Mouse (Mus musculus) liver, adult 2 months (tissue): Measurements from ENCODE around the gene Zfp575. TPM values are rescaled to one million over a fixed set of nuclear protein-coding genes. Genes with fewer than 3 reads are reported as not detected.

Experiments
- DNase-seq: peaks from one replicate; pipeline ENCODE4 v3.0.0-alpha.2; 2011; ENCODE audit warnings: low read depth, low spot score; ENCODE audit errors: extremely low read depth
- H3K27ac ChIP-seq: fragments of 200-500 bp; replicated peaks from 2 replicates; pipeline ENCODE4 v1.5.1; 2012; ENCODE audit warnings: low read depth, mild to moderate bottlenecking, control low read depth, inconsistent platforms, low read length; ENCODE audit not compliant: insufficient read depth
- H3K27me3 ChIP-seq: fragments of 200-500 bp; 2 replicates; pipeline ENCODE4 v1.6.1; 2012; ENCODE audit warnings: mild to moderate bottlenecking, moderate library complexity, low read length, inconsistent platforms; ENCODE audit not compliant: control insufficient read depth, insufficient read depth
- H3K36me3 ChIP-seq: fragments of 200-500 bp; 2 replicates; pipeline ENCODE4 v1.6.1; 2012; ENCODE audit warnings: low read length, inconsistent platforms; ENCODE audit not compliant: control insufficient read depth, insufficient read depth
- H3K4me1 ChIP-seq: fragments of 200-500 bp; 2 replicates; pipeline ENCODE4 v1.6.1; 2011; ENCODE audit warnings: low read length; ENCODE audit not compliant: control insufficient read depth, insufficient read depth
- H3K4me3 ChIP-seq: fragments of 200-500 bp; 2 replicates; pipeline ENCODE4 v1.5.1; 2011; ENCODE audit warnings: low read depth, mild to moderate bottlenecking, control low read depth, low read length, moderate library complexity; ENCODE audit not compliant: insufficient read depth
- H3K79me2 ChIP-seq: fragments of 200-500 bp; 2 replicates; pipeline ENCODE4 v1.6.1; 2012; ENCODE audit warnings: inconsistent platforms, mild to moderate bottlenecking, low read length, moderate library complexity; ENCODE audit not compliant: control insufficient read depth, insufficient read depth
- H3K9ac ChIP-seq: fragments of 200-500 bp; 2 replicates; pipeline ENCODE4 v1.6.1; 2012; ENCODE audit warnings: low read depth, mild to moderate bottlenecking, control low read depth, inconsistent platforms, low read length
- CTCF ChIP-seq: fragments of 200-500 bp; IDR thresholded peaks from 2 replicates; pipeline ENCODE4 v1.5.1; 2011; ENCODE audit warnings: low read depth, low read length, control low read depth
- POLR2A ChIP-seq: fragments of 200-500 bp; IDR thresholded peaks from 2 replicates; pipeline ENCODE4 v1.6.1; 2011; ENCODE audit warnings: low read length, control low read depth; ENCODE audit not compliant: insufficient read depth; ENCODE audit errors: extremely low read depth
- WGBS: fragments of 180-500 bp; shearing (Covaris S2); methylation state at CpG from one replicate; pipeline ENCODE4 v1.1.7; 2018; 5-methylcytosine and 5-hydroxymethylcytosine counted together
- polyA plus RNA-seq: library from polyadenylated mRNA; depleted of rRNA; stranded (reverse); fragments of >200 nt; gene quantifications from 2 replicates; pipeline ENCODE4 v1.2.3, GENCODE M21; 2012
- total RNA-seq: library from RNA; depleted of rRNA; stranded (reverse); fragments of >200 nt; gene quantifications from 2 replicates; pipeline ENCODE4 v1.2.3, GENCODE M21; 2014

The Zfp575 gene
- total and polyA plus RNA-seq, 2 experiments = not detected

GRCm38 (mm10) chr7:24584876-24585275 lies 2.6 kb downstream of the Zfp575 start:
- H3K27me3 ChIP-seq = peaks cover 3% of the 10 kb centered on the region; the same call in 1 of the 2 replicates
- no peak overlapping the region for H3K9ac ChIP-seq
- H3K27ac ChIP-seq = no peak overlapping the region
- WGBS = 90% methylated on average over 6 of the region's 6 CpGs
- H3K4me1 ChIP-seq = no peaks in the 10 kb centered on the region; the same call in 1 of the 2 replicates
- DNase-seq = no peak
- TF ChIP-seq POLR2A = no peak
- no peak for TF ChIP-seq CTCF
- H3K79me2 ChIP-seq = no peaks in the 10 kb centered on the region
- H3K36me3 ChIP-seq = no peaks in the 10 kb centered on the region
- no peak overlapping the region for H3K4me3 ChIP-seq

GRCm38 (mm10) chr7:24577811-24578210 lies 9.6 kb downstream of the Zfp575 start:
- no peak overlapping the region for H3K27ac ChIP-seq

GRCm38 (mm10) chr7:24574224-24574796 lies 13.1 kb downstream of the Zfp575 start:
- 11% methylated on average over 12 of the region's 12 CpGs for WGBS
- peak; percentile 98 for DNase-seq

More at GRCm38 (mm10) chr7:24577811-24578210, 9.6 kb downstream of the Zfp575 start:
- H3K79me2 ChIP-seq = no peaks in the 10 kb centered on the region
- DNase-seq = no peak
- WGBS = 97% methylated on average over 10 of the region's 10 CpGs
- H3K4me3 ChIP-seq = no peak overlapping the region
- peaks cover 13% of the 10 kb centered on the region for H3K4me1 ChIP-seq
- H3K27me3 ChIP-seq = no peaks in the 10 kb centered on the region
- TF ChIP-seq CTCF (no peak), POLR2A (no peak)
- no peak overlapping the region for H3K9ac ChIP-seq
- H3K36me3 ChIP-seq = no peaks in the 10 kb centered on the region

GRCm38 (mm10) chr7:24572455-24572854 lies 15.0 kb downstream of the Zfp575 start:
- H3K4me1 ChIP-seq = peaks cover 13% of the 10 kb centered on the region
- no peak overlapping the region for H3K27ac ChIP-seq
- peak; percentile 39 for DNase-seq
- no peaks in the 10 kb centered on the region for H3K27me3 ChIP-seq
- H3K36me3 ChIP-seq = no peaks in the 10 kb centered on the region
- no peak overlapping the region for H3K4me3 ChIP-seq
- TF ChIP-seq CTCF (peak; percentile 16; the same call in 1 of the 2 replicates), POLR2A (no peak)
- WGBS = 51% methylated on average over 5 of the region's 5 CpGs
- no peak overlapping the region for H3K9ac ChIP-seq
- no peaks in the 10 kb centered on the region for H3K79me2 ChIP-seq

More at GRCm38 (mm10) chr7:24574224-24574796, 13.1 kb downstream of the Zfp575 start:
- TF ChIP-seq POLR2A = no peak
- TF ChIP-seq CTCF = no peak
- Histone ChIP-seq H3K27ac (peak overlapping the region; percentile 53; the same call in 1 of the 2 replicates), H3K27me3 (no peaks in the 10 kb centered on the region), H3K36me3 (no peaks in the 10 kb centered on the region), H3K4me3 (no peak overlapping the region), H3K9ac (no peak overlapping the region), H3K4me1 (peaks cover 13% of the 10 kb centered on the region), H3K79me2 (no peaks in the 10 kb centered on the region)

- Histone ChIP-seq H3K9ac (no peak overlapping the region), H3K27me3 (no peaks in the 10 kb centered on the region), H3K4me1 (peaks cover 13% of the 10 kb centered on the region), H3K4me3 (no peak overlapping the region), H3K79me2 (no peaks in the 10 kb centered on the region), H3K27ac (no peak overlapping the region), H3K36me3 (no peaks in the 10 kb centered on the region; the same call in 1 of the 2 replicates)
- TF ChIP-seq POLR2A (no peak), CTCF (no peak)
- WGBS = 86% methylated on average over 4 of the region's 4 CpGs
- no peak for DNase-seq
Measured at GRCm38 (mm10) chr7:24571071-24571470, 16.4 kb downstream of the Zfp575 start.

GRCm38 (mm10) chr7:24568512-24568911 lies 18.9 kb downstream of the Zfp575 start:
- TF ChIP-seq CTCF (no peak), POLR2A (no peak)
- DNase-seq = no peak
- Histone ChIP-seq H3K27me3 (no peaks in the 10 kb centered on the region), H3K36me3 (no peaks in the 10 kb centered on the region; the same call in 1 of the 2 replicates), H3K4me1 (peaks cover 1% of the 10 kb centered on the region; the same call in 1 of the 2 replicates), H3K9ac (no peak overlapping the region), H3K79me2 (no peaks in the 10 kb centered on the region), H3K27ac (no peak overlapping the region), H3K4me3 (no peak overlapping the region)
- 93% methylated on average over 4 of the region's 4 CpGs for WGBS
